Comparison of ENCODE assay signal across 16 mouse cellular contexts in genomic region chrX:51167976-51168375, GRCm38 (mm10).
"Had no signal": no experiment of that assay in that cellular context is flagged by ENCODE, and none has a peak within 500 bp of the region (broad histone marks: within the 10 kb centered on the region; RNA-seq: fewer than 3 reads in every experiment).

No protein-coding gene starts in this region.

- ATAC-seq: midbrain, embryonic 13.5 days; midbrain, embryonic 15.5 days had no signal

- H3K4me2 ChIP-seq: lung, embryonic 14.5 days; midbrain, embryonic 13.5 days; midbrain, embryonic 15.5 days; neural tube, embryonic 13.5 days had no signal

- H3K36me3 ChIP-seq: midbrain, embryonic 10.5 days; midbrain, embryonic 13.5 days; midbrain, embryonic 15.5 days; neural tube, embryonic 13.5 days had no signal

- H3K9me3 ChIP-seq: midbrain, embryonic 10.5 days; midbrain, embryonic 13.5 days; midbrain, embryonic 15.5 days; neural tube, embryonic 13.5 days had no signal

- H3K27me3 ChIP-seq: midbrain, embryonic 13.5 days; midbrain, embryonic 15.5 days; neural tube, embryonic 13.5 days had no signal

- DNase-seq: lung, adult 18-20 months; lung, embryonic 14.5 days; lung, postnatal 10 days; lung, postnatal 4 days; retina, postnatal 1 day; right cerebral cortex, adult 18-20 months; right cerebral cortex, postnatal 25 days; right cerebral cortex, postnatal 4 days; spleen, adult 18-20 months; thymus, adult 18-20 months; thymus, postnatal 14 days; thymus, postnatal 36 days had no signal

- H3K4me1 ChIP-seq: midbrain, embryonic 10.5 days; midbrain, embryonic 13.5 days; midbrain, embryonic 15.5 days; neural tube, embryonic 13.5 days had no signal

- H3K4me3 ChIP-seq: midbrain, embryonic 10.5 days; midbrain, embryonic 13.5 days; midbrain, embryonic 15.5 days; neural tube, embryonic 13.5 days had no signal

- H3K27ac ChIP-seq: midbrain, embryonic 10.5 days; midbrain, embryonic 13.5 days; midbrain, embryonic 15.5 days; neural tube, embryonic 13.5 days had no signal

- H3K9ac ChIP-seq: lung, embryonic 14.5 days; midbrain, embryonic 13.5 days; midbrain, embryonic 15.5 days; neural tube, embryonic 13.5 days had no signal
